19 mouse cellular contexts compared by ENCODE assay signal in genomic region chr9:61402716-61403115, GRCm38 (mm10). TPM values are rescaled to one million over a fixed set of nuclear protein-coding genes. Genes with fewer than 3 reads are reported as not detected.
A peak's percentile ranks its signal among the peaks of the same experiment; 100 is the strongest.
DNase-seq lines count a peak whose midpoint lies in the region; ATAC-seq and TF ChIP-seq lines count a peak whose summit lies in the region.
"Had no signal": no experiment of that assay in that cellular context is flagged by ENCODE, and none has a peak within 500 bp of the region (broad histone marks: within the 10 kb centered on the region; RNA-seq: fewer than 3 reads in every experiment).

No protein-coding gene starts in this region.

- H3K4me2 ChIP-seq in hindbrain, embryonic 13.5 days: no peak overlapping the region
- H3K4me2 ChIP-seq in hindbrain, embryonic 14.5 days (replicated peaks): no peak overlapping the region
- H3K4me2 ChIP-seq in midbrain, embryonic 14.5 days (ENCODE audit: low read length): no peak overlapping the region
- H3K4me2 ChIP-seq: embryonic facial prominence, embryonic 12.5 days; intestine, embryonic 15.5 days; limb, embryonic 12.5 days; liver, embryonic 11.5 days had no signal

- H3K27me3 ChIP-seq in hindbrain, embryonic 13.5 days: peaks cover 19% of the 10 kb centered on the region
- no peaks in the 10 kb centered on the region for H3K27me3 ChIP-seq in hindbrain, embryonic 14.5 days (ENCODE audit: control insufficient read depth, insufficient read depth, low read length)
- H3K27me3 ChIP-seq in midbrain, embryonic 14.5 days (ENCODE audit: control insufficient read depth, insufficient read depth, low read length): no peaks in the 10 kb centered on the region
- H3K27me3 ChIP-seq: embryonic facial prominence, embryonic 12.5 days; intestine, embryonic 15.5 days; limb, embryonic 12.5 days had no signal

- peaks cover 94% of the 10 kb centered on the region for H3K4me1 ChIP-seq in hindbrain, embryonic 13.5 days (replicated peaks)
- peaks cover 71% of the 10 kb centered on the region for H3K4me1 ChIP-seq in hindbrain, embryonic 14.5 days (replicated peaks; ENCODE audit: control insufficient read depth, insufficient read depth, low read length)
- peaks cover 74% of the 10 kb centered on the region for H3K4me1 ChIP-seq in midbrain, embryonic 14.5 days (ENCODE audit: control insufficient read depth, insufficient read depth, low read length)

- TF ChIP-seq POLR2A in brain, embryonic 14.5 days (IDR thresholded peaks at IDR 0.05; ENCODE audit: borderline replicate concordance, extremely low read depth, insufficient read depth, insufficient read length, poor library complexity, severe bottlenecking): no peak

- H3K27ac ChIP-seq in hindbrain, embryonic 13.5 days: peak overlapping the region; percentile 48; the same call in 1 of the 2 replicates
- no peak overlapping the region for H3K27ac ChIP-seq in hindbrain, embryonic 14.5 days
- H3K27ac ChIP-seq in midbrain, embryonic 14.5 days (replicated peaks; ENCODE audit: low read depth, low read length): 0 out of 2 replicates have a peak overlapping the region, but pooled peaks have one; percentile 26
- H3K27ac ChIP-seq: embryonic facial prominence, embryonic 12.5 days; heart, embryonic 10.5 days; intestine, embryonic 15.5 days had no signal

- intact Hi-C loops in heart, postnatal 10 days (cut with DNase I): no loop called here

- ATAC-seq in hindbrain, embryonic 13.5 days (ENCODE audit: low FRiP score): no peak
- ATAC-seq in hindbrain, embryonic 14.5 days (ENCODE audit: low FRiP score): no peak
- ATAC-seq in midbrain, embryonic 14.5 days (ENCODE audit: low FRiP score, low TSS enrichment): no peak
- ATAC-seq: intestine, embryonic 15.5 days had no signal

- H3K9me3 ChIP-seq in hindbrain, embryonic 13.5 days: no peaks in the 10 kb centered on the region
- no peaks in the 10 kb centered on the region for H3K9me3 ChIP-seq in hindbrain, embryonic 14.5 days (ENCODE audit: control insufficient read depth, low read length)
- H3K9me3 ChIP-seq in midbrain, embryonic 14.5 days (ENCODE audit: control insufficient read depth, low read length): no peaks in the 10 kb centered on the region
- H3K9me3 ChIP-seq: embryonic facial prominence, embryonic 12.5 days; heart, embryonic 10.5 days; intestine, embryonic 15.5 days; limb, embryonic 12.5 days had no signal

- H3K36me3 ChIP-seq in hindbrain, embryonic 13.5 days: peaks cover 69% of the 10 kb centered on the region
- H3K36me3 ChIP-seq in hindbrain, embryonic 14.5 days (replicated peaks; ENCODE audit: control insufficient read depth, insufficient read depth): peaks cover 68% of the 10 kb centered on the region
- peaks cover 77% of the 10 kb centered on the region for H3K36me3 ChIP-seq in midbrain, embryonic 14.5 days (ENCODE audit: control insufficient read depth, insufficient read depth, low read length)

- DNase-seq in embryo, embryonic 10 days (ENCODE audit: low spot score): peak; percentile 31
- no peak for DNase-seq in embryo, embryonic 10.5 days (ENCODE audit: low spot score)
- DNase-seq in hindbrain, embryonic 14.5 days (ENCODE audit: low spot score): no peak
- peak; percentile 80 for DNase-seq in brain, embryonic 14.5 days (ENCODE audit: low read depth)
- DNase-seq in midbrain, embryonic 14.5 days: peak; percentile 70
- no peak for DNase-seq in heart, adult 8-10 months (ENCODE audit: low spot score)
- no peak for DNase-seq in heart, postnatal 10 days
- DNase-seq: cerebellum, adult 9-11 months; kidney, postnatal 10 days; lung, adult 18-20 months; lung, postnatal 10 days; right cerebral cortex, postnatal 25 days; spleen, adult 18-20 months had no signal

- no peak for TF ChIP-seq CTCF in brain, embryonic 14.5 days (IDR thresholded peaks at IDR 0.05; ENCODE audit: borderline replicate concordance, extremely low read depth, insufficient read depth, insufficient read length)

- WGBS in hindbrain, embryonic 13.5 days: 31% methylated on average over 5 of the region's 5 CpGs
- WGBS in hindbrain, embryonic 14.5 days: 27% methylated on average over 5 of the region's 5 CpGs
- WGBS in midbrain, embryonic 14.5 days: 10% methylated on average over 5 of the region's 5 CpGs

- no peak overlapping the region for H3K4me3 ChIP-seq in hindbrain, embryonic 13.5 days
- no peak overlapping the region for H3K4me3 ChIP-seq in hindbrain, embryonic 14.5 days (replicated peaks; ENCODE audit: low read length)
- no peak overlapping the region for H3K4me3 ChIP-seq in midbrain, embryonic 14.5 days (replicated peaks; ENCODE audit: low read depth, low read length)
- H3K4me3 ChIP-seq: embryonic facial prominence, embryonic 12.5 days; heart, embryonic 10.5 days; intestine, embryonic 15.5 days; limb, embryonic 12.5 days had no signal

- H3K9ac ChIP-seq in hindbrain, embryonic 13.5 days: no peak overlapping the region
- H3K9ac ChIP-seq in hindbrain, embryonic 14.5 days: no peak overlapping the region
- no peak overlapping the region for H3K9ac ChIP-seq in midbrain, embryonic 14.5 days (replicated peaks; ENCODE audit: low read length)
- H3K9ac ChIP-seq: embryonic facial prominence, embryonic 12.5 days; intestine, embryonic 15.5 days; limb, embryonic 12.5 days had no signal

RNA-seq across cellular contexts. Expression of gene Tle3, which starts 30.6 kb away (rescaled TPM):
- 31.0 and 32.3 TPM in 2 replicates for polyA plus RNA-seq in hindbrain, embryonic 13.5 days (2015; fragmentation: Nextera tagmentation; extraction: Ambion mirVana)
- 22.4 and 23.9 TPM in 2 replicates for polyA plus RNA-seq in hindbrain, embryonic 14.5 days (2014; fragmentation: Nextera tagmentation; extraction: Ambion mirVana)
- polyA plus RNA-seq in brain, embryonic 14.5 days (2012; rRNA removed): 108 and 121 TPM in 2 replicates
- 36.4 and 43.8 TPM in 2 replicates for polyA plus RNA-seq in midbrain, embryonic 14.5 days (2014; fragmentation: Nextera tagmentation; extraction: Ambion mirVana)
- 10 to 100 TPM in 3 of 4 experiments, 1 to 10 TPM in 1; 9.7 to 16.2 (median 14.0) TPM for total RNA-seq in heart, adult 8-10 months (2022)
- 10 to 100 TPM; 26.9 to 27.4 TPM for total RNA-seq in heart, postnatal 10 days (2021)

Comparison
In these comparisons a context has a peak if more than half of its experiments do, and no peak if none do; other contexts are left out.
1. DNase-seq: peak in embryo, embryonic 10 days (single experiment), brain, embryonic 14.5 days (single experiment) and midbrain, embryonic 14.5 days (single experiment); none in embryo, embryonic 10.5 days (single experiment), hindbrain, embryonic 14.5 days (single experiment), heart, adult 8-10 months (single experiment) and heart, postnatal 10 days (0 of 2).